Mouse (Mus musculus) thymus, postnatal 14 days (tissue): ENCODE measurements around the gene Map2k6.

Experiments
- DNase-seq: peaks from one replicate; pipeline ENCODE4 v3.0.0; 2021

The Map2k6 gene

DNA sequence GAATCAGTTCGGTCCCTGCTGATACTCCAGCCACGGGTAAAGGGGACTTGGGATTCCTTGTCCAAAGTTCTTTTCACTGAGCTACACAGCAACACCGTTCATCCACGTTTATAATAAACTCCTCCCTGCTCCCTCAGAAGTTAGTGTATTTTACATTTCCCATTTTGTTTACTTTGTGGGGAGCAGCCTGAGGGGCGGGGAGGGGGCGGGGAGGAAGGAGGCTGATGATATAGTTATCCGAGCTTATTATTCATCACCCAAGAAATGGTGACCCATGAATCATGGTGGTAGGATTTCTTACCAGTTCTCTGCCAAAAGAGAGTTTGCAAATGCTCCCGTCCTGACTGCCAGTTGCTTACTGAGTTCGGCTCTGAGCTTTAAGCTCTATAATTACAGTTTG is 6.7 kb downstream of the Map2k6 start:
- no peak for DNase-seq

DNA sequence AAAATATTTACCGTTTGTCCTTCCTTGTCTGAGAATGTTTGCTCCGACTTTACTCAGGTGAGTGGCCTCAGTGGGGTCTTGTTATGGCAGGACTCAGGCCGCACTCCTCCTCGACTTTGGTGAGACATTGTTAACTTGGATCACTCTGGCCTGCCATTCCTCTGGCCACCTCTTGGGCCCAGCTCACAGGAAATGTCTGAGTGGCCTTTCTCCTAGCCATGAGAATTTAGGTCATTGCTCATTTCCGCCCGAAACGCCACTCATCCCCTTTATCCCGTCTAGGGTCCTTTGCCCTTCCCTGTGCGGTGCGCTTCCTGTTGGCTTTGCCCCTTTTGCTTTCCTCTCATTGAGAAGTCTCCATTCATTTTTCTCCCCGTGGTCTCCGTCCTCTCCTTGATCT is 10.2 kb downstream of the Map2k6 start:
- no peak for DNase-seq

DNA sequence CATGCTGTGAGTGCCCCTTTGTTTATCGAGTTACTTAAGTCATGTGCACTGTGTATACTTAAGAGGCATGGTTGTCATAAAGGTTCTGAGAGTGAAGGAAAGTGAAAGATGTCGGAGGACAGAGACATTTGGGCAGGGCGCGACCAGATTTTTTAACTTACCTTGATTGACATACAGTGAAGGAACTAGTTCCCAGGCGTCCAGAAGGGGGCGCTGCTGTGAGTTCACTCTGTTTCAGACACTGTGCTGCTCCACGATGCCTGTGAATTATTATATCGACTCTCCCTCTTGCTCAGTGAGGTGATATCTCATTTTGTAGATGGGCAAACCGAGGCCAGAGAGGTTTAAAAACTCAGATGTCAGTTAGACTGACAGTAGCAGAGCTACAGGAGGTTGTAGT is 10.9 kb downstream of the Map2k6 start:
- peak; percentile 46 for DNase-seq

DNA sequence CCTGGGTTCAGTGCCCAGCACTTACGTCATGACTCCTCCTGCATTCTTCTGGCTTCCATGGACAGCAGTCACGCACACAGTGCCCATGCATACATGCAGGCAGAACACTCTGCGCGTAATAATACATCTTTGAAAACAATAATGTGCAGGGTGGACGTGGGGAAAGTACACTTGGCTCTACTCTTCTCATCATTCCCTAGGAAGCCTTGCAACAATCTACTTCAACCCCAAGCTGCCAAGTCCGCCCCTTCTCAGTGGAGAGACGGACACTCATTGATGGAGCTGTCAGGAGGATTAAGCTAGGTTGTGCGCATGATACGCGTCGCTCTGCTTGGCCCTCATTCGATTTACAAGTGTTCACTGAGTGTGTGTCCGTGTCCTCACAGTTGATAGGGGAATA is 12.7 kb downstream of the Map2k6 start:
- DNase-seq, result no peak

DNA sequence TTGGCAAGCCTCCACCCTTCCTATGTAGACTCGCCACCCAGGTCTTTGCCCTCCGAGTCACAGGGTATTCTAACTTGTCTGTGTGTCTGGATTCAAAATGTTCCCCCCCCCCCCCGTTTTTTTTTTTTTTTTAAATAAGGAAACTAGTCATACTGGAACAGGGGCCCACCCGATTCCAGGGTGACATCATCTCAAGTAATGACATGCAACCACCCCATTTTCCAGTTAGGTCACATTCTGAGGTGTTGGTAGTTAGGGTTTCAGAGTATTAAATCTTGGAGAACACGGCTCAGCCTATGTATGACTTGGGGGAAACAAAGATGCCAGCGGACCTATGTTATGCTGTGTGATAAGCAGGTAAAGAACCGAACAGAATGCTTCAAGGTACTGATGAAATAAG is 15.3 kb downstream of the Map2k6 start:
- no peak for DNase-seq

DNA sequence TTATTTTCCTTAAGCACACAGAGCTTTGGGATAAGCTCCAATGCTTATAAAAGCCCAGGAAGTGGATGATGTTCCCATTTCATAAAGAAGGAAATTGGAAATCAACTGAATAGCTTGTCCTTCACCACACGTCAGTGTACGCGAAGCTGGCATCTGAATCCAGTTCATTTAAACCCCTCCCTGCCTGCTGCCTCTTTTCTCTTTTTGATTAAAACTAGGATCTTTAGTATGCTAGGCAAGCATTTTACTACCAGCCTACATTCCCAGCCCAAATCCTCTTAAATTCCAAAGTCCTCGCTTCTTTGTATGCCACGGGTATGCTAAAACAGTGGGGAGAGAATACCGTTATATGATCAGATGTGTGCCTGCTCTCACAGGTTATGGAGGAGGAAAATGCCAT is 17.8 kb downstream of the Map2k6 start:
- DNase-seq, result no peak

DNA sequence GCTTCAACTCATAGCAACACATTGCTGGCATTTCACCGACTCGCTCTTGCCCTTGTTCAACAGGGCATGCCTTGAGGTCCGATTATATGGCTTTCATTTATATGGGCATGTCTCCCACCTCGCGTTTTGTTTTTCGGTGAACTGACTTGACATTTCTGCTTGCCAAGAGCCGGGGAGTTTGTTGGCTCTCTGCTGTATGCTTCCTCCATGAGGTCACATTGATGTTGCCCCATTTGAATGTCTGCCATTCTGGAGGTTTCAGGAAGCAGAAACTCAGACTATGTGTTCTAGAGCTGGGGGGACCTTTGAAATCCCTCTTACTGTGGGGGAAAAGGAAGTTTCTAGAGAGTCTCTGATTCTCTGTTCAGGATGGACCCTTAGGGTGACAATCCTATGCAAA is 21.5 kb downstream of the Map2k6 start:
- DNase-seq, result no peak

DNA sequence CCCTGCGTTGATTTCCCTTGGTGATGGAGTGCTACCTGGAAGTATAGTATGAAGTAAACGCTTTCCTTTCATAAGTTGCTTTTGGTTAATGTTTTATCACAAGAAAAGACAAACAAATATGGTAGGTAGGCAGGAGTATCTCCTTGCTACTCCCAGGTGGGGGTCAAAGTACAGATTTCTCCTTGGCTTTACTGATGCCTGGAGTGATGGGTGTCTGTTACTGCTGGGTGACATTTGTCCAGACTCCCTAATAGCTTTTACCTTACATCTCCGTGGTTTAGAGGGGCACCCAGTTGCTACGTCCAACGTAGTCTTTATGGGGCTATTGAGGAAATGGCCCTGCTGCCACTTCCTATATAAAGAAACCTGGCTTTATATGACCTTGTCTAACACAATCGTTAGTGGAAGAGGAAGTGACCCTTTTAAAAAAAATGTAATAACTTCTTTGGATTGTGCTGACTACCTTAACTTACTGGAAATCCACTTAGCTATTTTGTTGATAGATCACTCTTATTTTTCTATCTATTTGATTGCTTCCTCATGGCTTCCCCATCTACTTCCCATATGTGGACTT is 27.7 kb downstream of the Map2k6 start:
- no peak for DNase-seq

DNA sequence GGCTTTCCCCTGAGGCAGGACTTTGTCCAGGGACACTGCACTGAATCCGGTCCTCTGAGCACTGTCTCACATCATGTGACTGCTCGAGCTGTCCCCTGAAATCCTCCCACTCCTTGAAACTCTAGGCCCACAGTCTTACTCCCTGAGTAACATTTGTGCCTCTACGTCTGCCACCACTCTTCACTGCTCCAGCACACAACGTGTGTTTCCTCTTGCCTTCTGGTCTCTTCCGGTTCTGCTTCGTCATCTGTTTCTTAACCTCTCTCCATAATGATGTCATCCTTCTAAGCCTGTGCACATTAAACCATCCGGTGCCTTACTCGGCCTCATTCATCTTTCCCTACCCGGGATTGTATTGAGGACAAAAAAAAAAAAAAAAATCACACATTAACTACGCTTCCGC is 28.2 kb downstream of the Map2k6 start:
- DNase-seq, result no peak

DNA sequence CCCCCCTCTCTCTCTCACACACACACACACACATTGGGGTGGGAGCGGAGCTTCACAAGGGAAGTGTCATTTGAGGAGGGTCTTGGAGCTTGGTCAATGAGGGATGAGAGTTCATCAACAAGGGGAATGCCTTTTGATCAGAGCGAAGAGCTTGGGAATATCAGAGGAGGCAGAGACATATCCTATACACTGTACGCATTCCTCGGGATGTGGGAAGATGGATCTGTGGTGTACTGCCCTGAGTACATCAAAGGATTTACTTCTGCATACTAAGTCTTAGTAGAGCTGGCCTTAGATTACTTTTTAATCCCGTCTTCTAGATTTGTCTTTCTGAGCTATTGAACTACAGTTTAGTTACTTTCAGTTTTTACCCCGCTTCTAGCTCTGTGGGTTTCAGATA is 30.1 kb downstream of the Map2k6 start:
- no peak for DNase-seq

DNA sequence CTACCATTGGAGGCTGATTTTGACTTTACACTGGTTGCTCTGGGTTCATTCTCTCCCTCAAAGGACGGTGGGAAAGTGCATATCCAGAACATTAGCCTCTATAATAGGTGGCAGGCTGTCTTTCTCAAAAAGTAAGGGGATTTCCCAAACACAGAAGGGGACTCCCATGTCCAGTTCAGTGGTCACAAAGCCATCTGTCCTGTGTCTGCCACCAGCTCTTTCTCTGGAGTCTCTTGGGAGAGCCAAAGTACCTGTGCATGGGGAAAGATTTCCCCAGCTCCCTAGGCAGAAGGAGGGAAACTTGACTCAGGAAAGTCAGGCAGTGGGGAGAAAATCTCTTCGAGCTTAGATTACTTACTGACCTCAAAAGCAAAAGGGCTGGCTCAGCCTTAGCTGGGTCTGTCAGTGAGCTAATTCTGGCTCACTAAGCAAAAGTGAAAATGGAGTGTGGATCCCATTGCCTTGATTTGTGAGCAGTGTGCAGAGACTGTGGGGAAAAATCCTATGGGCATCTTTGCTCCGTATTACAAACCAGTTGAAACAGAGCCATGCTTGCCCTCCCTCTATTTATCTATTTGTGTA is 31.0 kb downstream of the Map2k6 start:
- DNase-seq, result no peak

DNA sequence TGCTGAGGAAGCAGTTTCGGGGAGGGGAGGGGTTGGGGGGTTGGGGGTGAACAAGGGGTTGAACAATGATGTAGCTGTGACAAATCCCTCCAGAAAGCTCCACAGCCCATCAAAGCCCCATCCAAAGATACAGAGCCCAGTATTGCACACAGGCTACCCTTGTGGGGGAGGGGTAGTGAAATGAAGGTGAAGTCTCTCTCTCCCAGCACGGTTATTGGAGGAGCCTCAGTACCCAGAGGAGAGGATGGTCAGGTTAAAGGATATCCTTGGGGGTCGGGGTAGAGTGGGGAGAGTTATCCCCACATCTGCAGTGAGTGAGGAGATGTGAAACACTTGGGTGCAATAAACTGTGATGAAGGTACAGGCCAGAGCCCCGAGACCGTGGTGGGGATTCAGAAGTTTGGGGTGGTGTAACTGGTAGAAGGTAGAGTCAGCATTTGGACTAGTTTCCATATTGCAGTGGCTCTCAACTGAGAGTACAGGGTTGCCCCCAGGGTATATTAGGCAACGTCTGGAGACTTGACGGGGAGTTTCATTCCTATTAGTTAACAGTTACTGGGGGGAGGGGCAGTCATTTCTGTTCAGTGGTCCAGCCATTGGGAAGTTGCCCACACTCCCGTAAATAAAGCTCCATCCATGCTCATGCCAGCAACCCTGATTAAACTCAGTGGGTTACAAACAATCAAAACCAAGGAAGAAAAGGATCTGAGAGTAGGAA is 37.1 kb downstream of the Map2k6 start:
- no peak for DNase-seq

DNA sequence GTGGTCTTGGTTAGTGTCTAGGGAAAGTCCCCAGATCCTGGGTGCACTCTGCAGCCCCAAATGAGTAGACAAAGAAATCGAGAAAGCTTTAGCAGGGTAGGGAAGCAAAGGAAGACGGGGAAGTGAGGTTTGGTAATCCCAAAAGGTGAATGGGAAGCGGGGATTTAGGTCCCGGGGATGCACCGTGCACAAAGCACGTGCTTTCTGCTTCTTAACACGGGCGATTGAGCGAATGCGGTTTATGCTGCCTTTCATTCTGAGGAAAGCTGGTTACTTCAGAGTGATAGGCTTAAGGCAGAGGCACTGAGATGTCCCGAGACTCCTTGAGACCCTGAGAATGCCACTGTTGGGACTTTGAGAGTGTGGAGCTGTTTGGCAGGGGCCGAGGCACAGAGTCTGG is 38.1 kb downstream of the Map2k6 start:
- no peak for DNase-seq

DNA sequence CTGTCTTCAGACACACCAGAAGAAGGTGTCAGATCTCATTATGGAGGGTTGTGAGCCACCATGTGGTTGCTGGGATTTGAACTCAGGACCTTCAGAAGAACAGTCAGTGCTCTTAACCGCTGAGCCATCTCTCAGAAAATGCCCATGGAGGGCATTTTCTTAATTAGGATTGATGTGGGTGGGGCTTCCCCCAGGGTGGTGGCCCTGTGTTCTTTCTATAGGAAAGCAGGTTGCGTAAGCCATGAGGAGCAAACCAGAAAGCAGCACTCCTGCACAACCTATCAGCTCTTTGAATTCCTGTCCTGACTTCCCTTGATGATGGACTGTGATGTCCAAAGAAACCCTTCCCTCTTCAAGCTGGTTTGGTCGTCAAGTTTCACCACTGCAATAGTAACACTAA is 39.2 kb downstream of the Map2k6 start:
- no peak for DNase-seq

DNA sequence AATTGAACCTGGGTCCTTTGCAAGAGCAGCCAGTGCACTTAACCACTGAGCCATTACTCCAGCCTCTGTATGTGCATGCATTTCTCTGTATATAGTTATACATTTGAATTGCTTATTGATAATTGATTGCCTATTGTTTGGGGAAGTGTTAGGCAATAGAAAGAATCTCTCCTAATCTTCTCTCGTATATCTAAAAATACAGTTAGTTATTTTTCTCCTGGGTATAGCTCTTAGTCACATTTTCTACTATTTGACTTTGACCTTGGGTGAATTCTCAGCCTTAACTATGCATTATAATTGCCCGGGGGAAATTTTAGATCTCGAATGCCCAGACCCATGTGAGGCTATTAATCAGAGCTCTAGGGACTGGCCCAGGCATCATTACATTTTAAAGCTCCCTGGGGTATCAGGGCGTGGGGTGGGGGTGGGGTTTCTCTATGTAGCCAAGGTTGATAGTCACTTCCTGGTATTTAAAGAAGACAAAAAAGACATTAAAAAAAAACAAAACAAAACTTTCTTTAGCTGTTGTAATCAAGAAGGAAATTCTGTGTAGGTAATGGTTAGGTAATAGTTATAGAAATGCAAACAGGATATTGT is 39.9 kb downstream of the Map2k6 start:
- no peak for DNase-seq

DNA sequence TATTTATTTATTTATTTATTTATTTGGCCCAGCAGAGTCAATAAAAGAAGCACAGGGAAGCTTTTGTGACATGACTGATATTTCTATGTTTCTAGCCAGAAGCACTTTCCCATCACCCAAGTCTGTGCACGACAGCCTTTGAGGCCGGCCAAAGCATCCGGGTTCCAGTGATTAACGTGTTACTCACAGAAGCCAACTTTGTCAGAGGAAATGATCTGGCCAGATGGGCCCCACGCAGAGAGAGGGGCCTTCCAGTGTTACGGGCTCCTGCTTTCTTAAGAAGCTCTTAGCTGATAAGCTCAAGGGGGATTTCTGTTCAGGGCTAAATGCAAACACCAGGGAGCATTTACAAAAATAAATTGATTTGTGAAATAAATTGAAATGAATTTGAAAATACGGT is 40.4 kb downstream of the Map2k6 start:
- DNase-seq, result no peak

DNA sequence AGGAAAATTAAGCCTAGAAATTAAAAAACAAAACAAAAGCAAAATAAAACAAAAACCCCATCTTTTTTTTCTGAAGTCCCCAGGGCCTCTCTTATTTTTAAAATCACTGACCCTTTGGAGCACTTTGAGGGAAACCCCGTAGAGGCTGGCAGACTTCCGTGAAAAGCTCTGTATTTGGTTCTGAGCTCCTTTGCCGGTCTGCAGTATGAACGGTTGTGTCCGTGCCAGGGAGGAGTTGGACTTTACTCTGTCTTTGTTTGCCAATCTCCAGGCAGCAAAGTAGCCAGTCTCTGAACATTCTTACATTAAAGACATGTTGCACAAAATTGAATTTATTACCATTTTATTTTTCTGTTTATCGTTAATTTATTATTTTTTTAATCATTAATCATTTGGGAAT is 45.7 kb downstream of the Map2k6 start:
- DNase-seq, result no peak

DNA sequence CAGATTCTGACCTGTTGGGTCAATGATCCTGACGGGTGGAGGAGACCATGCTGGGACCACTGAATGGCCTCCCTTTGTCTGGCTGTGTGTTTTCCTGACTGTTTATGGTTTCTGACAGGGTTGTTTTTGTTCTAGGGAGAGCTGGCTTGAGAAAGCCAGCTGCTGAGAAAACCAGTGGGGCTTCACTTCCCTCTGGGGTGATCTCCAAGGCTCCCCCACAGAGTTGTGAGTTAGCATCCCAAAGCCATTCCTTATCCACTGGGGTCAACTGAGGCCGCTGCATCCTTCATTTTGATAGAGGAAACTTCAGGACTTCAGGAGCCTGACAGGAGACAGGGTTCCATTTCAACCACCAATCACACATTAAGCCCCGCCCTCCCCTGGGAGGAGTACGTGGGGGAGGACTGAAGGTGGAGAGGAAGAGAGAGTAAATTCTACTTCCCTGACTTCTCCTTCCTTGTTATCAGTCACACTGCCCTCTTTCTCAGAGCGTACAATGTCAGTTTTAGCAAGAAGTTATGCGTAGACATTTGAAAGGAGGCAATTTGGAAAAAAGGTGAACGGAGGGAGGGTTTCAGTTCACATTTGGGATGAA is 49.3 kb downstream of the Map2k6 start:
- DNase-seq, result peak; percentile 33

DNA sequence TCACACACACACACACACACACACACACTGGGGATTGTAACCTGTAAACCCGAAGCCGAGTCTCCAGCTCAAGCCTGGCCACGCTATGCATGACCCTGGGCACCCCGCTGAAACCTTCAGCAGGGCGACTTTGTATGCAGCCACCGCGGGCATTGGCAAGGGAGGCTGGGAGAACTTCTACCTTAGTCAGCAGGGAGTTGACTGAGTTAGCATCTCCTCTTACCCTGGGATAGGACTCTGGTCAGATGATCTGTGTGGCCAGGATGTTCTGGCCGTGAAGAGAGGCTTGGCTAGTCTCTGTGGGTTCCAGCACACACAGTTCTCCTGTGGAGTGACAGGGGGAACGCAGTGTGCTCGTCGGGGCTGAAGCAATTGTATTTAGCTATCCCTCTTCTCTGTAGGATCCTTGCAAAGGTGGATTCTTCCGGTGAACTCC is 49.8 kb downstream of the Map2k6 start:
- DNase-seq, result no peak

DNA sequence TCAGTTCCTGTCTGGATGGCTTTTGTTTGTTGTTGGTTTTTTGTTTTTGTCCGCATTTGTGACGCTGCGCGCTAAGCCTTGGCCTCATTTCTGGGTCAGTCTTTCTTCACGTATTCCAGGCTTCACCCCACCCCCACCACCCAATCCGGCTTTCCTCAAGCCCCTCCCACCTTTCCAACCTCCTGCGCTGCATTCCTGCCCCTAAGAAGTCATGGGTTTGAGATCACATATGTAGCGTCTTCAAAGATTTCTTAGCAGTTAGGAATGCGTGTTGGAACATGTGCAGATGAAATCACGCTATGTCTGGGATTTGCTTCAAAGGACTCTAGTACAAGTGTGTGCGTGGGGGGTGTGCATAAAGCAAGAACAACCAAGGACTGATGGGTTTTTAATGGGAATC is 50.3 kb downstream of the Map2k6 start:
- no peak for DNase-seq

DNA sequence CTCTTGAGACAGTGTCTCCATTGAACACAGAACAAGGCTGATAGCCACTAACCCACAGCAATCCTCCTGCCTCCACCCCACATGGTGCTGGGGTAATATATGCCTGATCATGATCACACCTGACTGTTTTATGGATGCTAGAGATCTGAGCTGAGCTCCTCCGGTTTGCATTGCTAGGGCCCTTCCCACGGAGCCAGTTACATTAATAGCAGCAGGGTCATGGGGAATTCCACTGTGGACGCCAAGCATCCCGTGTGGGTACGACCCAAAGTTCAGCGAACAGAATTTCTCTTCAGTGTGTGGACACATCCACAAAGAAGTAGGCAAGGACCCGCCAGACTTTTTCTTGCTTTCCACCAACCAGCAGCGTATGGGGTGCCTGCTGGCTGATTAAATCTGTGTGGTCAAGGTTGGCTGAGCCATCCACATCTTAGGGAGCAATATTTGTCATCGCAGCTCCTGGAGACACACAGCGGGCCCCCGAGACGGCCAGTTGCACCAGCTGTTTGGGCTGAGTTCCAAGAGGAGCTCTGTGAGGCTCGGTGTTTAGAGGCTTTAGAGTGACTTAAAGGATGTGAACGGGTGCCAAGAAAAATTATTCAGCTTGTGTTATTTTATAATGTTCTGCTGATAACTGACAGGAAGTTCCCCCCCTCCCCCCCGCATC is 51.3 kb downstream of the Map2k6 start:
- DNase-seq, result no peak

DNA sequence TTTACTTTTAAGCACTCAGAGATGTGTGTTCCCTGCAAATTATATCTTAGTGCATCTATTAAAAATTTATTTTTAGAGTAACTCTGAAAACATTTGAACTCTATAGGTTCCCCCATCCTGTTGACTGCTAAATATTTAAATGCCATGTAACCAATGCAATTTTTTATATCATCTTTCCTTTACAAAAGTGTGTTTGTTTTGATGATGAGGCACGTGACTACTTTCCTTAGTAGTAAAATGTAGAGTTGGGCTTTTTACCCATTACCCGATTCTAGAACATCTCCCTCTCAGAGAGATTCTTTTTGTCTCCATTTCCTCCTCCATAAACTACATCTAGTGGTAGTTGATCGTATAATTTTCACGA is 51.8 kb downstream of the Map2k6 start:
- no peak for DNase-seq

DNA sequence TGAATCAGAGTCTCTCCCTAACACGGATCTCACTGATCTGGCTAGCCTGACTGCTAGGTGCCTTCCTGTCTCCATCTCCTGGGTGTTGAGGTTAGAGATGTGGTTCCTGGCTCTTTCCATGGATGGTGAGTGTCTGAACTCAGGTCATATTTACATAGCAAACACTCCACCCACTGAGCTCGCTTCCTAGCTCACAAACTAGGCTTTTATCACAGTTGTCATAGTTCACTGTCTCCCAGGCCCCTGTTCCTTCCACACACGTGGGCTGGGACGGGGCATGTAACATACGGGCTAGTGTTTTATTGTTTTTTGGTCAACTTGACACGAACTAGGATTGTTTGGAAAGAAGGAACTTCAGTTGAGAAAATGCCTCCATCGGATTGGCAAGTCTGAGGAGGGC is 52.7 kb downstream of the Map2k6 start:
- DNase-seq, result no peak
